Mouse (Mus musculus): ENCODE results near the gene Zfp683. TPM values are rescaled to one million over a fixed set of nuclear protein-coding genes. Genes with fewer than 3 reads are reported as not detected.

Zfp683 gene
- polyA plus RNA-seq, 1 experiment from 2014 or later = not detected

- H3K9me3 ChIP-seq (replicated peaks) = no peaks in the 10 kb centered on the region
- H3K4me3 ChIP-seq = peak overlapping the region; percentile 39
- peaks cover 49% of the 10 kb centered on the region for H3K4me1 ChIP-seq (replicated peaks)
- peaks cover 42% of the 10 kb centered on the region for H3K27me3 ChIP-seq (replicated peaks)
- WGBS = under 1% methylated on average over 46 of the region's 46 CpGs
- H3K27ac ChIP-seq (ENCODE audit: poor library complexity, severe bottlenecking) = no peak overlapping the region
- peak overlapping the region; percentile 68 for H3K4me2 ChIP-seq
- H3K36me3 ChIP-seq = no peaks in the 10 kb centered on the region
- ATAC-seq (ENCODE audit: insufficient number of reproducible peaks, low FRiP score) = no peak
- H3K9ac ChIP-seq = no peak overlapping the region
These were observed 35.4 kb upstream of the Zfp683 start for GRCm38 (mm10) chr4:134018038-134018778.

DNA sequence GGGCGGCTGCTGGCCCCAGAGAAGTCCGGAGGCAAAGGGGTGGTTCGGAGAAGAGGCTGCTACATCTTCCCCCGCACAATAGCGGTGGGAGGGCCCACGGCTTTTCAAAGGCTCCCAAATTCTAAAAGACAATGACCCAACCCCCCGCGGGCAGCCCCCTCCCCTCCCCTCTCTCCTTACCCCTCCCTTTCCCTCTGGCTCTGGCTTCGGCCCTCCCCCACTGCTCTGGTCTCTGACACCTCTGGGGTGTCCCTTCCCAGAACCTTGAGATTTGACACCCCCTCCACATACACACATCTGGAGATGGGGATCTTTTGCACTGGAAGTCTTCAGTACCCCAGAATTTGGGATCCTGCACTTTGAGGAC lies 34.9 kb upstream of the Zfp683 start, which contains the start of gene Lin28a:
Lin28a (minus strand) TSS at position 63 of the 367 bp plus-strand sequence.
- peak within 1 kb of the TSS; percentile 68 for H3K4me2 ChIP-seq
- H3K9me3 ChIP-seq (replicated peaks) = no peaks in the 10 kb centered on the region
- H3K9ac ChIP-seq = no peak within 1 kb of the TSS
- H3K36me3 ChIP-seq = no peaks in the 10 kb centered on the region
- H3K4me3 ChIP-seq = peak within 1 kb of the TSS; percentile 39
- H3K27ac ChIP-seq (ENCODE audit: poor library complexity, severe bottlenecking) = no peak within 1 kb of the TSS
- WGBS = 0% methylated on average over 9 of the region's 9 CpGs
- H3K27me3 ChIP-seq (replicated peaks) = peaks cover 42% of the 10 kb centered on the region
- no peak for ATAC-seq (ENCODE audit: insufficient number of reproducible peaks, low FRiP score)
- peaks cover 47% of the 10 kb centered on the region for H3K4me1 ChIP-seq (replicated peaks)

- Histone ChIP-seq H3K27ac (ENCODE audit: poor library complexity, severe bottlenecking) (no peak overlapping the region), H3K4me1 (replicated peaks) (peaks cover 47% of the 10 kb centered on the region), H3K9me3 (replicated peaks) (no peaks in the 10 kb centered on the region), H3K4me2 (peak overlapping the region; percentile 68), H3K27me3 (replicated peaks) (peaks cover 42% of the 10 kb centered on the region), H3K4me3 (no peak overlapping the region), H3K36me3 (no peaks in the 10 kb centered on the region), H3K9ac (no peak overlapping the region)
- ATAC-seq (ENCODE audit: insufficient number of reproducible peaks, low FRiP score) = no peak
- 0% methylated on average over 10 of the region's 10 CpGs for WGBS
These were observed 34.4 kb upstream of the Zfp683 start for GRCm38 (mm10) chr4:134019210-134019609.

GRCm38 (mm10) chr4:134019641-134020351 lies 33.8 kb upstream of the Zfp683 start:
- WGBS = 2% methylated on average over 16 of the region's 16 CpGs
- peak overlapping the region; percentile 37; the same call in 1 of the 2 replicates for H3K4me2 ChIP-seq
- no peaks in the 10 kb centered on the region for H3K9me3 ChIP-seq (replicated peaks)
- H3K9ac ChIP-seq = no peak overlapping the region
- H3K4me3 ChIP-seq = no peak overlapping the region
- no peaks in the 10 kb centered on the region for H3K36me3 ChIP-seq
- peaks cover 42% of the 10 kb centered on the region for H3K27me3 ChIP-seq (replicated peaks)
- H3K27ac ChIP-seq (ENCODE audit: poor library complexity, severe bottlenecking) = no peak overlapping the region
- H3K4me1 ChIP-seq (replicated peaks) = peaks cover 47% of the 10 kb centered on the region
- ATAC-seq (ENCODE audit: insufficient number of reproducible peaks, low FRiP score) = no peak; the same call in 1 of the 2 replicates

GRCm38 (mm10) chr4:134020621-134021020 lies 33.0 kb upstream of the Zfp683 start:
- Histone ChIP-seq H3K36me3 (no peaks in the 10 kb centered on the region), H3K4me3 (no peak overlapping the region), H3K27ac (ENCODE audit: poor library complexity, severe bottlenecking) (no peak overlapping the region), H3K4me2 (no peak overlapping the region), H3K9me3 (replicated peaks) (no peaks in the 10 kb centered on the region), H3K9ac (no peak overlapping the region), H3K27me3 (replicated peaks) (peaks cover 42% of the 10 kb centered on the region), H3K4me1 (replicated peaks) (peaks cover 45% of the 10 kb centered on the region)
- 2% methylated on average over 11 of the region's 11 CpGs for WGBS
- ATAC-seq (ENCODE audit: insufficient number of reproducible peaks, low FRiP score) = no peak

DNA sequence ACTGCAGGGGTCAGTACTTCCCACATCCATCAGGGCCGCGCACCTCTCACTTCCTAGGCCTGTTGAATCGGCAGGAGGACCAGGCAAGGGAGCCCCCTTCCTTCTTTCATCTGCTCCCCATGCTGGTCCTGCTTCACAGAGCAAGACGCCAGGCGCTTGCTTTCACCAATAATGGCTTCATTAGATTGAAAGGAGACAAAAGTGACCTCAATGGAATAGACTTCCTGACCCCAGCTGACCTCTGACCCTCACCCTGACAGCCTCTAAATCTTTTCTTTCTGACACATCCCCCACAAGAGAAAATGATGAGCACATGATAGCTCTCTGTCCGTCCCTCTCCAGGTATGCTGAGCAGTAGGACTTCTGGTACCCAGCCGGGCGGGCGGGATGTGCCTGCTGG lies 27.8 kb upstream of the Zfp683 start:
- Histone ChIP-seq H3K27me3 (replicated peaks) (no peaks in the 10 kb centered on the region), H3K4me1 (replicated peaks) (no peaks in the 10 kb centered on the region), H3K9me3 (replicated peaks) (0 out of 2 replicates have a peak, but pooled peaks cover 4% of the 10 kb centered on the region), H3K36me3 (no peaks in the 10 kb centered on the region), H3K4me3 (no peak overlapping the region), H3K4me2 (no peak overlapping the region), H3K27ac (ENCODE audit: poor library complexity, severe bottlenecking) (no peak overlapping the region), H3K9ac (no peak overlapping the region)
- 67% methylated on average over 9 of the region's 9 CpGs for WGBS
- ATAC-seq (ENCODE audit: insufficient number of reproducible peaks, low FRiP score) = no peak

DNA sequence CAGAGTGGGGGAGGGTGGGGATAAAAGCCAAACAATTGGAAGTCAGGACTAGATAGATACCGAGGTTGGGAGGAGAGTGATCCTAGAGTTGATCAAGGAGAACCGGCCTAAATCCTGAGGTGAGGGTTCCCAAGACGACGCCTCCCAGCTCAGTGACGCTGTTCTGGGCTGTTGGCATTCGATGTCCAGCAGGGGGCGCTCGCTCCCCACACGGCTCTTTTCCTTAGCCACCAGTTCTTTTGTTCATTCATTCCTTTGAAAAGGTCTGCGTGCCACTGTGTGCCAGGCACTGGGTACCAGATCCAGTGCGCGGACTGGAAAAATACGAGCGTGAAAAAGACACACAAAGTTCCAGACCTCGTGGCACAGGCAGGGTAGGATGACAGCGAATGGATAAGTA lies 17.7 kb upstream of the Zfp683 start:
- 3% methylated on average over 16 of the region's 16 CpGs for WGBS

GRCm38 (mm10) chr4:134041317-134042123 lies 12.1 kb upstream of the Zfp683 start:
- no peaks in the 10 kb centered on the region for H3K9me3 ChIP-seq (replicated peaks)
- ATAC-seq (ENCODE audit: insufficient number of reproducible peaks, low FRiP score) = no peak
- H3K4me1 ChIP-seq (replicated peaks) = peaks cover 7% of the 10 kb centered on the region; the same call in 1 of the 2 replicates
- no peaks in the 10 kb centered on the region for H3K36me3 ChIP-seq
- H3K27ac ChIP-seq (ENCODE audit: poor library complexity, severe bottlenecking) = no peak overlapping the region
- no peak overlapping the region for H3K4me3 ChIP-seq
- 45% methylated on average over 9 of the region's 9 CpGs for WGBS
- no peaks in the 10 kb centered on the region for H3K27me3 ChIP-seq (replicated peaks)
- H3K4me2 ChIP-seq = no peak overlapping the region
- H3K9ac ChIP-seq = no peak overlapping the region

More for the DNA sequence above, 17.7 kb upstream of the Zfp683 start:
- no peaks in the 10 kb centered on the region for H3K36me3 ChIP-seq
- H3K9ac ChIP-seq = no peak overlapping the region
- H3K27me3 ChIP-seq (replicated peaks) = no peaks in the 10 kb centered on the region
- no peak overlapping the region for H3K27ac ChIP-seq (ENCODE audit: poor library complexity, severe bottlenecking)
- H3K9me3 ChIP-seq (replicated peaks) = 0 out of 2 replicates have a peak, but pooled peaks cover 3% of the 10 kb centered on the region
- H3K4me3 ChIP-seq = no peak overlapping the region
- ATAC-seq (ENCODE audit: insufficient number of reproducible peaks, low FRiP score) = peak; percentile 53; the same call in 1 of the 2 replicates
- H3K4me1 ChIP-seq (replicated peaks) = no peaks in the 10 kb centered on the region
- H3K4me2 ChIP-seq = no peak overlapping the region

DNA sequence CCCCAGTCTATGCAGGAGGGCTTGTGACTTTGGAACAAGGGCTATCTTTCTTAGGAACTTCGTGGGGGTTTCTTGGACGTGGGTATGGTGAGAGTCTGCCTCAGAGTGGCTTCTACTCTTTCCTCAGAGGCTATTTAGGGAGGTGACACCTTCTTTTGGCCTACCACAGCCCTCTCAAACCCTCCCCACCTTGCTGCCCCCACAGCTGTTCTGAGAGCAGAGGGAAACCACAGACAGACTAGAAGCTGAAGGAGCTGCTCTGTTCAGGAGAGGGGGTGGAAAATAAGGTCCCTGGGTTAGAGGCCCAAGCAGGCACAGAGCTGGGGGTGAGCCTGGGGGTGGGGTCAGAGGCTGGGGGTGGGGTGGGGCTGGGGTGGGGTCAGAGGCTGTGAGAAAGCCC lies 10.6 kb upstream of the Zfp683 start:
- Histone ChIP-seq H3K9ac (no peak overlapping the region), H3K4me1 (replicated peaks) (peaks cover 14% of the 10 kb centered on the region), H3K4me2 (no peak overlapping the region), H3K9me3 (replicated peaks) (no peaks in the 10 kb centered on the region), H3K36me3 (no peaks in the 10 kb centered on the region), H3K27ac (ENCODE audit: poor library complexity, severe bottlenecking) (no peak overlapping the region), H3K4me3 (no peak overlapping the region), H3K27me3 (replicated peaks) (no peaks in the 10 kb centered on the region)
- no peak for ATAC-seq (ENCODE audit: insufficient number of reproducible peaks, low FRiP score)
- 34% methylated on average over 2 of the region's 2 CpGs for WGBS

- Histone ChIP-seq H3K27me3 (replicated peaks) (no peaks in the 10 kb centered on the region), H3K27ac (ENCODE audit: poor library complexity, severe bottlenecking) (no peak overlapping the region), H3K4me2 (no peak overlapping the region), H3K9ac (no peak overlapping the region), H3K9me3 (replicated peaks) (no peaks in the 10 kb centered on the region), H3K4me1 (replicated peaks) (peaks cover 25% of the 10 kb centered on the region), H3K36me3 (no peaks in the 10 kb centered on the region), H3K4me3 (no peak overlapping the region)
- ATAC-seq (ENCODE audit: insufficient number of reproducible peaks, low FRiP score) = no peak
- WGBS = 30% methylated on average over 5 of the region's 5 CpGs
These were observed 6.0 kb upstream of the Zfp683 start for GRCm38 (mm10) chr4:134047648-134048047.

GRCm38 (mm10) chr4:134051912-134052311 lies 1.7 kb upstream of the Zfp683 start:
- Histone ChIP-seq H3K9me3 (replicated peaks) (no peaks in the 10 kb centered on the region), H3K36me3 (no peaks in the 10 kb centered on the region), H3K4me3 (no peak overlapping the region), H3K4me2 (no peak overlapping the region; the same call in 1 of the 2 replicates), H3K27ac (ENCODE audit: poor library complexity, severe bottlenecking) (no peak overlapping the region), H3K27me3 (replicated peaks) (no peaks in the 10 kb centered on the region), H3K4me1 (replicated peaks) (peaks cover 31% of the 10 kb centered on the region), H3K9ac (no peak overlapping the region)
- whole genome bisulfite sequencing = 76% methylated on average over 5 of the region's 5 CpGs
- no peak for ATAC-seq (ENCODE audit: insufficient number of reproducible peaks, low FRiP score)

All from heart, embryonic 12.5 days (tissue).